Mouse (Mus musculus) A20 (cell line): ENCODE data around the gene Iqsec2.
"Not testable (repeated sequence)": the region's sequence is repeated elsewhere in the genome, so short reads cannot be mapped to it uniquely, and the experiment has no call there.

ENCODE experiments used
- DNase-seq: peaks from one replicate; pipeline ENCODE4 v3.0.0-alpha.2; 2011; ENCODE audit warnings: low read depth, low spot score

Gene Iqsec2

DNA sequence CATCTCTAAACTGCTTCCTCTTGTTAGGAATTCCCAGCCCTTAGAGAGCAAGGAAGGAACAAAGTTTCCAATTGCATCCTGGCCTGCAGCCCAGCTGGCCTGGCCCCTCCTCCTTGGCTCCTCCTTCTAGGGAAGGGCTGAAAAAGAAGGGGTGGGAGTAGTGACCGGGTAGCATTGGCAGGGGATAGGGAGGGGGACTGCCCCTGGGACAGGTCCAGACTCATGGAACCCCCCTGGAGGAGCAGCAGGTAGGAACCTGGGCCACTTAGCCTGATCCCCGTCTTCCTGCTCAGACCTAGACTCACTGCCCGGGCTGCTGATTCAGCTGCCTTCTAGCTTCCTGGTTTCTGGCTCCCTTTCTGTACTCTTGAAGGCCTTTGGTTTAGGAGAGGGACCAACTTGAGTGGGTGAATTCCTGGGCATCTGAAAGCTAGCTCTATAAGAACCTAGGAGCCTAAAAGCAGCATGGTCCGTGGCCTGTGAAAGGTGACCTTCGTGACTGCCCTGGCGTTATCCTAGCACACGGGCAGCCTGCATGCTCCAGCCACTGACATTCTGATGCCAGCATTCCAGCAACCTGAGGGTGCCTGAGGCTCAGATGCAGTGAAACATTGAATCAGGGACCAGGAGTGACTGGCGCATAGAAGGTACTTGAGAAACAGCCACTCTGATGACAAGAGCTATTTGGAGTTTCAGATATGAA is 34.9 kb downstream of the Iqsec2 start:
- no peak for DNase-seq

GRCm38 (mm10) chrX:152179670-152180656 is 35.9 kb downstream of the Iqsec2 start:
- DNase-seq, result peak; percentile 9

- no peak for DNase-seq
These were observed 43.1 kb downstream of the Iqsec2 start for GRCm38 (mm10) chrX:152187151-152187550.

- no peak for DNase-seq
These were observed 47.2 kb downstream of the Iqsec2 start for GRCm38 (mm10) chrX:152191266-152191665.

DNA sequence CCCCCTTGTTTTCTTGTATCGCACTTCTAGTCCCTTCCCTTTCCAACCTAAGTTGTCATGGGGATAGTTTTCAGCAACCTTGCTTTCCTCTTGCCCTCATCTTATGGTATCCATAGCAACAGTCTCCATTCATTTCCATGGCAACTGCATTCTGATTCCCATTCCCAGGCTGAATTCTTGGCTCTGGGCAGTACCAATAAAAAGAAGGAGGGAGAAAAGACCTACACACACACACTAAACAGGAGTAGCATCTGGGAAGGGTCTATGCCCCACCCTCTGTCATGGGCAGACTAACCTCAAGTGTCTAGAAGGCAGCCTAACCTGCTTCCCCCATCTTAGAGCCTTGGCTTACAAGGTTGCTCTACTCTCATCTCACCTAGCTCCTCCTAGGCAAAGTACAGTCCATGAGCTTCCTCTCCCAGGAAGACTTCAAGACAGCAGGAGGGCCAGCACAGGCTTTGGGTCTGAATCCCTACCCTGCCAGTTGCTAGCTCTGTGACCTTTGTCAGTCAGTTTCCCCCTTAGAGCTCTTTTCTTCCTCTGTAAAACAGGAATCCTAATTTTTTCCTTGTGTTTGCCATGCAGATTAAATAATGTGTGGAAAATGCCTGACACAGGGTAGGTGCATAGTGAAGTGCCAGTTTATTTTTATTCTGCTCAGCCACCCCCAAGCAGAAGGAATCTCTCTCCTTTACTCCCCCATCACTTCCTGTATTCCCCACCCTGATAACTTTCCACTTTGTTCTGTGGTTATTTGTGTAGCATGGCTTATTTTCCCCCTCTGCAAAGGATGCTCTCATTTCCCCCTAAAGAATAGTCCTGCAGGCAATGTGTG is 54.0 kb downstream of the Iqsec2 start:
- no peak for DNase-seq

DNA sequence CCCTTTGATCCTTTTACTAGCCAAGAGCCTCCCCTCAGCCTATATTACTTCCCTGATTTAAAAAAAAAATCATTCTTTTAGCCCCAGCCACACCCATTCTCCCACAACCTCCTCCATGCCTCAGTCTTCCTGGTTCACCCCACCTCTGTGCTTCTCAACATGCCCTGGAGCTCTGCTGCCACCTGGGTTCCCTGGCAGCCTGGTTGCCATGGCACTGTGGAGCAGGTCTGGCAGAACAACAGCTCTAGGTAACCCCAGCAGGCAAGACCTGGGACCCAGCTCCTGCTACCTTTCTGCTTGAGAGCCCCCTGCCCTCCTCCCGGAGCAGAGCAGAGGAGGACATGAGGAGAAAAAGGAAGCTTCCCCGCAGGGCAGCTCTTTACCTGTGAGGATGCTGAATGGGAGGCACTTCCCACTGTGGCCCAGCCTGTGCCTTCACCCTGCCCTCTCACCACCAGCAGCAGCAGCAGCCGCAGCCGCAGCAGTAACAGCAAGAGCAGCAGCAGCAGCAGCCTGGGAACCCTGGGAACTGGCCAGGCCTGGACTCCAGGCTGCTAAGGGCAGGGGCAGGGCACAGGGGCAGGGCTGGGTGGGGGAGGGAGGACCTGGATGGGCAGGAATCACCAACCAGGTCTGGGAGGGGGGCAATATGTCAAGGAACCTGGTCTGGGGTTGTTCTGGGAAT is 57.8 kb downstream of the Iqsec2 start:
- DNase-seq, result no peak

GRCm38 (mm10) chrX:152202422-152203103 is 58.5 kb downstream of the Iqsec2 start:
- no peak for DNase-seq

DNA sequence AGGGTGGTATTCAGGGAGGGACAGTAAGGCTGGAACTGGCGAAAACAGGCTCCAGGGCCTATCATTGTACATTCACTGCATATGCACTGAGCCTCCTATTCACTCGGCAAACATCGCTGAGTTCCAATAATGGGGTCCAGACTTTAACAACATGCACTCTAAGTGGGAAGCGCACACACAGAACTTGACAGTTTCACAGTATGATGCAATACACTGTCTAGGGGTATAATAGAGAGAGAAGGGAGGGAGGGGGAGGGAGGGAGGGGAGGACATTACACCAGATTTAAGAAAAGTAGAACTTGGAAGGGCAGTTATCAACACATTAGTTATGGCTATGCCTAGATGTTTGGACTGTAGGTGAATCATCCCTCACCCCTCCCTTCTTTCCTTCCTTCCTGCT is 59.2 kb downstream of the Iqsec2 start:
- no peak for DNase-seq

DNA sequence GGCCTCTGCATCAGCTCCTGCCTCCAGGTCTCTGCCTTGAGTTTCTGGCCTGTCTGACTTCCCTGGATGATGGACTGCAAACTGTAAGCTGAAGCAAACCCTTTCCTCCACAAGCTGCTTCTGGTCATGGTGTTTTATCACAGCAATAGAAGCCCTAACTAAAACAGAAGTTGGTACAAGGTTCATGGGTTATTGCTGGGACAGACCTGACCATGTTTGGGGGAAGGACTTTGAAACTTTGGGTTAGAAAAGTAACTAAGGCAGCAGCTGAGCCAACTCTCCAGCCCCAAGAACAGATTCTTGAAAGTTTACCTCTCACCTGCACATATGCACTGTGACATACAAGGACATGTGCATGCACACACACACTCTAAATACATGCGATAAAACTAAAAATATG is 61.4 kb downstream of the Iqsec2 start:
- no peak for DNase-seq

- peak; percentile 65 for DNase-seq
These were observed 70.6 kb downstream of the Iqsec2 start for GRCm38 (mm10) chrX:152214703-152215102.

- DNase-seq, result no peak
These were observed 74.5 kb downstream of the Iqsec2 start for GRCm38 (mm10) chrX:152218529-152218928.

DNA sequence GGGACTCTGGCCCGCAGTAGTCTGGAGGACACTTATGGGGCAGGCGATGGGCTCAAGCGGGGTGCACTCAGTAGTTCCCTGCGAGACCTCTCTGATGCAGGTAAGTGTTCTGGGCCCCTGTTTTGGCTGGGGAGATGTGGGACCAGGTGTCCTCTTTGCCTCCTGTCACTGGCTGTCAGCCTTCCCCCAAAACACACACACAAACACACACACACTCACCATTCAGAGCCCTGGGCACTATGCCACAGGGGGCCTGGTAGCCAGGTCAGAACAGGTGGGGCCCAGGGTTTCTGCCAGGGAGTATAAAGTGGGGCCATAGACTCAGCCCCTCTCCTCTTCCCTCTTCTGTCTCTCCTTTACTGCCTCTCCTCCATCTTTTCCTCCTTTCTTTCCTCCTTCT is 77.7 kb downstream of the Iqsec2 start:
- DNase-seq, result no peak

- no peak for DNase-seq
These were observed 78.2 kb downstream of the Iqsec2 start for GRCm38 (mm10) chrX:152222226-152222625.

- DNase-seq, result no peak
These were observed 79.2 kb downstream of the Iqsec2 start for GRCm38 (mm10) chrX:152223313-152223712.

GRCm38 (mm10) chrX:152224280-152224679 is 80.2 kb downstream of the Iqsec2 start:
- DNase-seq, result no peak

- DNase-seq, result peak; percentile 96
These were observed 89.0 kb downstream of the Iqsec2 start, which contains the start of gene Kdm5c for GRCm38 (mm10) chrX:152232781-152233763. Gene Kdm5c (plus strand): TSS chrX:152233020.

DNA sequence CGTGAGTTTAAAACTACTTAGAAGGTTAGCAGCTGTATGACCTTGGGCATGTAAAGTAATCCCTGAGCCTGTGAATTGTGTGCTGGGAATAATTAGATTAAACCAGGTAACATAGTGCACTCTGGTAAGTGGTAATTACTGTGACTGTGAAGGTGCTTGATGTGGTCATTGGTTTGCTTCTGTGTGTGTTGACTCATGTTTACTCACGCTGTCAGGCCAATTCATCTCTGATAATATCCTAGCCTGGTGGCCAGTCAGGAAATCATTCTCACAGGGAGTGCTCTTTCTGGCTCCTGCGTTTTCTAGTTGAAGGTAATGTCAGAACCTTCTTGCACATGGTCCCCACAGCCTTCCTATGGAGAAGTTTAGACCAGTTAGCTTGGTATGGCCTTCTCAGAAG is 90.1 kb downstream of the Iqsec2 start:
- DNase-seq, result no peak

GRCm38 (mm10) chrX:152235758-152236157 is 91.7 kb downstream of the Iqsec2 start:
- no peak for DNase-seq

DNA sequence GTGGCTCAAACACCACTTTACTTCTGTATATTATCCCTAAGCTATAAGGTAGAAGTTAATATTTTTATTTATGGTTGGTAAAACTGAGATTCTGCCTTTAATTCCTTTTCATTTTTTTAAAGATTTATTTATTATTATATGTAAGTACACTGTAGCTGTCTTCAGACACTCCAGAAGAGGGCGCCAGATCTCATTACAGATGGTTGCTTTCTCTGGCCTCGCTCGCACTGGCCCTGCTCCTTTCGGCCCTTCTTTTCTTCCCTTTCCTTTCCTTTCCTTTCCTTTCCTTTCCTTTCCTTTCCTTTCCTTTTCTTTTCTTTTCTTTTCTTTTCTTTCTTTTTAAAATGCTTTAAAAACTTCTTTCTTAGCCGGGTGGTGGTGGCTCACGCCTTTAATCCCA is 99.1 kb downstream of the Iqsec2 start:
- not testable (repeated sequence) for DNase-seq
